Mouse (Mus musculus) embryo, embryonic 11 days (tissue): Measurements from ENCODE around the gene Bak1.

Experiments used
- DNase-seq: peaks from one replicate; pipeline ENCODE4 v3.0.0-alpha.2; 2015

The Bak1 gene

GRCm38 (mm10) chr17:26975415-26975814 is 53.4 kb downstream of the Bak1 start:
- DNase-seq: no peak

DNA sequence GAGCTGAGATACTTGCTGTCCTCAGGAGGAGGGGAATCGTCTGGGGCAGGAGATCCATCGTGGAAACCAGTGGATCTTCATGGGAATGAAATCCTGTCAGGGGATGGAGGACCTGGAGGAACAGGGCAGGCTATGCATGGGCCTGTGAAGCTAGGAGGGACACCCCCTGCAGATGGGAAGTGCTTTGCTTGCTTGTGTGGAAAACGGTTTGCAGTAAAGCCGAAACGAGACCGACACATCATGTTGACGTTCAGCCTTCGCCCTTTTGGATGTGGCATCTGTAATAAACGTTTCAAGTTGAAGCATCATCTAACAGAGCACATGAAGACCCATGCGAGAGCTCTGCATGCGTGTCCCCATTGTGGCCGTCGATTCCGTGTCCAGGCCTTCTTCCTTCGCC is 54.3 kb downstream of the Bak1 start:
- no peak for DNase-seq

GRCm38 (mm10) chr17:26972703-26973574 is 55.9 kb downstream of the Bak1 start, which contains the start of gene Zbtb9:
TSS of gene Zbtb9 (plus strand) at chr17:26973167.
- peak; percentile 97 for DNase-seq

- no peak for DNase-seq
Observed at GRCm38 (mm10) chr17:26972107-26972506, 56.7 kb downstream of the Bak1 start.

- DNase-seq: no peak
Observed at GRCm38 (mm10) chr17:26971247-26971905, 57.4 kb downstream of the Bak1 start.

DNA sequence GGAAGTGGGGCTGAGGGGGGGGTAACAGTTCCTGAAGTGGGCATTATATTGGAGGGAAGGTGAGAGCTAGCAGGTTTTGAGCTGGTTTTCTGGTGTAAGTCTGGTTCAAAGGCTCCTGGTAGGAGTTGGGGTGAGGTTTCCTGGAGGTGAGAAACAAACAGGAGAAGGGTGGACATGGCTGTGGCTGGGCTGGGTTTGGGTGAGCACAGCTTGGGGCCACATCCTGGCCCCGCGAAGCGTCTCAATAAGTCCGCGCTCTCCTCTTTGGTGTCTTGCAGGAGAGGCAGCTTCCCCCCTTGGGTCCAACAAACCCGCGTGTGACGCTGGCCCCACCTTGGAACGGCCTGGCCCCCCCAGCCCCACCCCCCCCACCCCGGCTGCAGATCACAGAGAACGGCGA is 58.6 kb downstream of the Bak1 start:
- no peak for DNase-seq
